In genomic region chr13:36540231-36540630, GRCm38 (mm10) we compare ENCODE assay signal across 12 mouse cellular contexts.
DNase-seq lines count a peak whose midpoint lies in the region; ATAC-seq lines count a peak whose summit lies in the region.
"Had no signal": no experiment of that assay in that cellular context is flagged by ENCODE, and none has a peak within 500 bp of the region (broad histone marks: within the 10 kb centered on the region; RNA-seq: fewer than 3 reads in every experiment).

No protein-coding gene starts in this region.

- peak; percentile 41 to 49 for DNase-seq in cerebellum, postnatal 10 days
- DNase-seq in cerebellum, adult 9-11 months = no peak
- DNase-seq in kidney, postnatal 4 days = peak; percentile 36 to 50
- DNase-seq in kidney, postnatal 25 days = no peak
- DNase-seq in hindbrain, embryonic 11.5 days (ENCODE audit: low spot score) = peak; percentile 16
- DNase-seq in thymus, adult 18-20 months = no peak
- DNase-seq: adrenal gland, postnatal 36 days; cerebellum, postnatal 14 days had no signal

- WGBS in hindbrain, embryonic 11.5 days = 45% methylated on average over 10 of the region's 10 CpGs
- WGBS in midbrain, embryonic 13.5 days = 51% methylated on average over 10 of the region's 10 CpGs

- H3K36me3 ChIP-seq in hindbrain, embryonic 11.5 days (ENCODE audit: control insufficient read depth, insufficient read depth, low read length) = no peaks in the 10 kb centered on the region
- no peaks in the 10 kb centered on the region for H3K36me3 ChIP-seq in midbrain, embryonic 13.5 days
- H3K36me3 ChIP-seq: liver, embryonic 15.5 days; neural tube, embryonic 12.5 days had no signal

- H3K4me2 ChIP-seq in hindbrain, embryonic 11.5 days (replicated peaks; ENCODE audit: low read depth, low read length) = no peak overlapping the region
- no peak overlapping the region for H3K4me2 ChIP-seq in midbrain, embryonic 13.5 days (replicated peaks)
- H3K4me2 ChIP-seq: liver, embryonic 15.5 days; neural tube, embryonic 12.5 days had no signal

- peak; percentile 39; the same call in 1 of the 2 replicates for ATAC-seq in hindbrain, embryonic 11.5 days (ENCODE audit: low FRiP score)
- 0 out of 2 replicates have a peak, but pooled peaks have one; percentile 9 for ATAC-seq in midbrain, embryonic 13.5 days
- ATAC-seq in megakaryocyte progenitor cell, adult 5-6 weeks (replicated peaks; ENCODE audit: poor library complexity) = no peak

- no peaks in the 10 kb centered on the region for H3K27me3 ChIP-seq in hindbrain, embryonic 11.5 days (ENCODE audit: control insufficient read depth, insufficient read depth, low read length)
- no peaks in the 10 kb centered on the region for H3K27me3 ChIP-seq in midbrain, embryonic 13.5 days
- H3K27me3 ChIP-seq: liver, embryonic 15.5 days; neural tube, embryonic 12.5 days had no signal

- H3K4me3 ChIP-seq in hindbrain, embryonic 11.5 days (ENCODE audit: low read depth, low read length) = no peak overlapping the region
- H3K4me3 ChIP-seq in midbrain, embryonic 13.5 days (replicated peaks) = no peak overlapping the region
- H3K4me3 ChIP-seq: liver, embryonic 15.5 days; neural tube, embryonic 12.5 days had no signal

- no peaks in the 10 kb centered on the region for H3K9me3 ChIP-seq in hindbrain, embryonic 11.5 days (ENCODE audit: control insufficient read depth, low read length)
- H3K9me3 ChIP-seq in midbrain, embryonic 13.5 days = no peaks in the 10 kb centered on the region; the same call in 1 of the 2 replicates
- H3K9me3 ChIP-seq: liver, embryonic 15.5 days; neural tube, embryonic 12.5 days had no signal

- H3K27ac ChIP-seq in hindbrain, embryonic 11.5 days (ENCODE audit: low read depth, low read length) = peak overlapping the region; percentile 40
- peak overlapping the region; percentile 49 for H3K27ac ChIP-seq in midbrain, embryonic 13.5 days
- H3K27ac ChIP-seq: liver, embryonic 15.5 days had no signal

- H3K4me1 ChIP-seq in hindbrain, embryonic 11.5 days (replicated peaks; ENCODE audit: control insufficient read depth, insufficient read depth, low read length) = peaks cover 4% of the 10 kb centered on the region
- peaks cover 38% of the 10 kb centered on the region for H3K4me1 ChIP-seq in midbrain, embryonic 13.5 days (replicated peaks)
- H3K4me1 ChIP-seq: liver, embryonic 15.5 days had no signal

- H3K9ac ChIP-seq in hindbrain, embryonic 11.5 days (ENCODE audit: low read depth, low read length) = no peak overlapping the region
- H3K9ac ChIP-seq in midbrain, embryonic 13.5 days (replicated peaks) = no peak overlapping the region
- H3K9ac ChIP-seq: liver, embryonic 15.5 days; neural tube, embryonic 12.5 days had no signal

Comparison
In these comparisons a context has a peak if more than half of its experiments do, and no peak if none do; other contexts are left out.
1. DNase-seq: peak in cerebellum, postnatal 10 days (2 of 2), kidney, postnatal 4 days (2 of 2) and hindbrain, embryonic 11.5 days (single experiment); none in cerebellum, adult 9-11 months (single experiment), kidney, postnatal 25 days (0 of 2) and thymus, adult 18-20 months (0 of 2).